Mouse (Mus musculus): ENCODE data around the gene Oat. TPM values are rescaled to one million over a fixed set of nuclear protein-coding genes. Genes with fewer than 3 reads are reported as not detected.

Gene Oat
- polyA plus RNA-seq, 1 experiment = 98.5 TPM

DNA sequence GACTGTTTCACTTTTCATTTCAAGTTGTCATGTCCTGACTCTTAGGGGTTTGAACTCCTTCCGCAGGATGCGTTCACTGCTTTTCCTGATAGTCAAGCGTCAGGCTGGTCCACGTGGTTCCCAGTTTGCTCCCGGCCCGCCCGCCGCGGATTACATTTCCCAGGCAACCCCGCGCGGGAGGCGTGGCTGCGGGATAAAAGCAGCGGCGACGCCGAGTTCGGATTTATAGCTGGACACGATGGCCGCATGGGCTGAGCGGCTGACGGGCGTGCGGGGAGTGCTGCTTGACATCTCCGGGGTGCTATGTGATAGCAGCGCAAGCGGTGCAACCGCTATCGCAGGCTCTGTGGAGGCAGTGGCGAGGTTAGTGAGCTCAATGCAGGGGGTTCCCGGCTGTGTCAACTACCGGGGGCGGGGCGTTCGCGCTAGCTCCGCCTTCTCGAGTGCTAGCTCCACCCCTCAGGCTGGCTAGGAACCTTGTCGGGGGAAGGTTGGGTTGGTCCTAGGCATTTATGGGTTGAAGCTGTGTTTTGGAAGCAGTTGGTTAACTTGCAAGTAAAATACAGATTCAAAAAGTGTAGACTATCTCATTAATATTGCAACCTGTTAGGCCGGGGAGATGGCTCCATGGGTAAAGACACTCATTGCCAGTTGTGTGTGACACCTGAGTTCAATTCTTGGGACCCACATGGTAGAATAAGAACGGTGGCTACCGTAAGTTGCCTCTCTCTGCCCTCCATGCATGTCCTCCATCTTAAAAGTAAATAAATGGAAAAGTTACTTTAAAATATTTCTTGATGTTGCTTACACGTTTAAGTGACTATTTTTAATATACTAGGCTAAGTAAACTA lies 34.5 kb upstream of the Oat start, which contains the start of gene Lhpp:
Lhpp (plus strand) TSS at position 171 of the 851 bp plus-strand sequence.
- no peak within 1 kb of the TSS for H3K27ac ChIP-seq (ENCODE audit: insufficient read depth, low read length)
- H3K4me3 ChIP-seq (replicated peaks; ENCODE audit: insufficient read depth, low read depth, low read length) = peak within 1 kb of the TSS; percentile 57
- WGBS = 9% methylated on average over 44 of the region's 44 CpGs
- no peaks in the 10 kb centered on the region; the same call in 1 of the 2 replicates for H3K27me3 ChIP-seq (ENCODE audit: control insufficient read depth, insufficient read depth, low read length)
- H3K4me1 ChIP-seq (ENCODE audit: control insufficient read depth, insufficient read depth, low read length) = no peaks in the 10 kb centered on the region
- DNase-seq = peak; percentile 59 to 62
- TF ChIP-seq POLR2A (IDR thresholded peaks at IDR 0.05; ENCODE audit: borderline replicate concordance, insufficient read depth, low read length) (no peak), CTCF (IDR thresholded peaks at IDR 0.05; ENCODE audit: borderline replicate concordance, insufficient read depth, low read depth, low read length) (no peak)

DNA sequence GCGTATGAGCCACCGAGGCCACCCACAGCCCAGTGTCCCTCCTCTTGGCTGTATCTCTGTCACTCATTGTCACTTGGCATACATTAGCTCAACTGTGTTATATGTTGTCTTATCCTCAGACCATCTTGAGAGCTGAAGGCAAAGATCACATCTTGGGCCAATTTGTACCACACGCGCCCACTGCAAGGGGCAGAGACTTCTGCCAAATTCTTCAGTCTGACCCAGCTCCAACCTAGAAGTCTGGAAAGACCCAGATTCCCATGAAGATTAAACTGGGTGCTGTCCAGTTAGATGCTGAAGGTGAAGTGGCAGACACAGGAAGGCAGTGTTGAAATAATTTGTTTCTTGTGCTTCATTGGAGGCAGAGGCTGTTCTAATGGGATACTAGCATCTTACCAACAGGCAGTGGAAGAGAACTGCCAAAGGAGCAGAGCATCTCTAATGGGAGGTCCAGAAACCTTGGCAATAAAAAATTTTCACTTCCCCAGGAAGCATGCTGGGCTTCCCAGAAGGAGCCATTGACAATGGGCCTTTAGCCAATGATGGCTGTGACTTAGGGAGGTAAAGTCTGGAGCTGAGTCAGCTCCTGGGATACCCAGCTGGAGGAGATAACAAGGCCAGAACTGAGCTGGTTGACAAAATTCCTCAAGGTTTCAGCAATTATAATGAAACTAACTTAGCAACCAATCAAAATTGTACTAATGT lies 32.3 kb upstream of the Oat start:
- Histone ChIP-seq H3K27me3 (ENCODE audit: control insufficient read depth, insufficient read depth, low read length) (no peaks in the 10 kb centered on the region; the same call in 1 of the 2 replicates), H3K4me3 (replicated peaks; ENCODE audit: insufficient read depth, low read depth, low read length) (no peak overlapping the region), H3K4me1 (ENCODE audit: control insufficient read depth, insufficient read depth, low read length) (no peaks in the 10 kb centered on the region), H3K27ac (ENCODE audit: insufficient read depth, low read length) (no peak overlapping the region)
- 28% methylated on average over 4 of the region's 4 CpGs for WGBS
- peak in 1 of 2 experiments; percentile 36 for DNase-seq
- TF ChIP-seq POLR2A (IDR thresholded peaks at IDR 0.05; ENCODE audit: borderline replicate concordance, insufficient read depth, low read length) (no peak), CTCF (IDR thresholded peaks at IDR 0.05; ENCODE audit: borderline replicate concordance, insufficient read depth, low read depth, low read length) (no peak)

DNA sequence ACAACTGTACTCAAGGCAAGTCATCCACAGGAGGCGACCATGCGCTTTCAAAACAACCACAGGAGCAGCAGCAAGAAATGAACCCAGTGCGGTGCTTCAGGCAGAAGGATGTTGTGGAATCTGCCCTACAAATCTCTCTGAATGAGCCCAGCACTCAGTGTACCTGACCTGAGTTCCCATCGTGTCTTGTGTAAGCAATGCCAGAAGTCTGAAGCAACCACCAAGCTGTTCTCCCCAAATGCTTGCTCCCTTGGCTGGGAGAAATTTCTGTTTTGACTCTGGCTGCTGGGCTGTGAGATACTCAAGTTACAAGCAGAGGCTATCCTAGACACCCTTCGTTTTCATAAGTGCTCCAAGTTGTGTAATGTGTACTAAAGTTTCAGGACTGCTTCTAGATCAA lies 29.5 kb upstream of the Oat start:
- 64% methylated on average over 5 of the region's 5 CpGs for WGBS
- Histone ChIP-seq H3K27ac (ENCODE audit: insufficient read depth, low read length) (no peak overlapping the region), H3K4me3 (replicated peaks; ENCODE audit: insufficient read depth, low read depth, low read length) (no peak overlapping the region), H3K4me1 (ENCODE audit: control insufficient read depth, insufficient read depth, low read length) (no peaks in the 10 kb centered on the region), H3K27me3 (ENCODE audit: control insufficient read depth, insufficient read depth, low read length) (no peaks in the 10 kb centered on the region; the same call in 1 of the 2 replicates)
- DNase-seq = no peak
- TF ChIP-seq CTCF (IDR thresholded peaks at IDR 0.05; ENCODE audit: borderline replicate concordance, insufficient read depth, low read depth, low read length) = no peak
- no peak for TF ChIP-seq POLR2A (IDR thresholded peaks at IDR 0.05; ENCODE audit: borderline replicate concordance, insufficient read depth, low read length)

DNA sequence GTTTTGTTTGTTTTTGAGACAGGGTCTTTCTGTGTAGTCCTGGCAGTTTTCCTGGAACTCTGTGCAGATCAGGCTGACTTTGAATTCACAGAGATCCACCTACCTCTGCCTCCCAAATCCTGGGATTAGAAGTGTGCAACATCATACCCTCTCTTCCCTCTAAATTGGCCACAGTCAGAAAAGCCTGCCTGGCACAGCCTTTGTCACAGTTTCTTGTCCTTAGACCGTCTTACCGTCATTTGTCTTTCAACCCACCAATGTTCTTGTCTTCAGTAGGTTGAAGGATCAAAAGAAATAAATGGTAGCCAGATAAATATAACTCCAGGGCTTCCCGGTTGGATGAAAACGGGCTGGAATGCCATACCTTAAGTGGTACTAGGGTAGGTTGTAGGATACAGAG lies 28.5 kb upstream of the Oat start:
- TF ChIP-seq POLR2A (IDR thresholded peaks at IDR 0.05; ENCODE audit: borderline replicate concordance, insufficient read depth, low read length) (no peak), CTCF (IDR thresholded peaks at IDR 0.05; ENCODE audit: borderline replicate concordance, insufficient read depth, low read depth, low read length) (no peak)
- H3K27ac ChIP-seq (ENCODE audit: insufficient read depth, low read length) = no peak overlapping the region
- 0 out of 2 replicates have a peak, but pooled peaks cover 2% of the 10 kb centered on the region for H3K4me1 ChIP-seq (ENCODE audit: control insufficient read depth, insufficient read depth, low read length)
- DNase-seq = no peak
- peaks cover 1% of the 10 kb centered on the region; the same call in 1 of the 2 replicates for H3K27me3 ChIP-seq (ENCODE audit: control insufficient read depth, insufficient read depth, low read length)
- no peak overlapping the region for H3K4me3 ChIP-seq (replicated peaks; ENCODE audit: insufficient read depth, low read depth, low read length)
- 86% methylated on average over 4 of the region's 4 CpGs for WGBS

DNA sequence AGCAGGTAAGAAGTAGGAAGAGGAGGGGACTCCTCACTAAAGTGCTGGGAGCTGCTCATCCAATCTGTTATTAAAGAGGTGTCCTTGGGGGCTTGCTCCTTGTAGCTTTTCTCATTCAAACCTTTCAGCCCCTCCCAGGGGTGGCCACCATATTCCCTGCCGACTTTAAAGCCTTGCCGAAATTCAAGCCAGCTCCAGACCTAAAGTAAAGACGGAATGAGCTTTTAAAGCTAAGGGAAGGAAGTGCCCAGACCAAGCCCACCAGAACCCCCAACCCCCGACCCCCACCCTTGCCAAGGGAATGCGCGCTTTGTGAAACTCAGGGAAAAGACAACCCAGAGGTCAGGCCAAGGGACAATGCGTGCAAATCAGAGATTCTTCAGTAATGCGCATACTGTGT lies 24.7 kb upstream of the Oat start:
- Histone ChIP-seq H3K27me3 (ENCODE audit: control insufficient read depth, insufficient read depth, low read length) (peaks cover 9% of the 10 kb centered on the region; the same call in 1 of the 2 replicates), H3K27ac (ENCODE audit: insufficient read depth, low read length) (no peak overlapping the region), H3K4me3 (replicated peaks; ENCODE audit: insufficient read depth, low read depth, low read length) (no peak overlapping the region), H3K4me1 (ENCODE audit: control insufficient read depth, insufficient read depth, low read length) (0 out of 2 replicates have a peak, but pooled peaks cover 7% of the 10 kb centered on the region)
- TF ChIP-seq CTCF (IDR thresholded peaks at IDR 0.05; ENCODE audit: borderline replicate concordance, insufficient read depth, low read depth, low read length) = no peak
- no peak for TF ChIP-seq POLR2A (IDR thresholded peaks at IDR 0.05; ENCODE audit: borderline replicate concordance, insufficient read depth, low read length)
- 44% methylated on average over 8 of the region's 8 CpGs for WGBS
- no peak for DNase-seq

DNA sequence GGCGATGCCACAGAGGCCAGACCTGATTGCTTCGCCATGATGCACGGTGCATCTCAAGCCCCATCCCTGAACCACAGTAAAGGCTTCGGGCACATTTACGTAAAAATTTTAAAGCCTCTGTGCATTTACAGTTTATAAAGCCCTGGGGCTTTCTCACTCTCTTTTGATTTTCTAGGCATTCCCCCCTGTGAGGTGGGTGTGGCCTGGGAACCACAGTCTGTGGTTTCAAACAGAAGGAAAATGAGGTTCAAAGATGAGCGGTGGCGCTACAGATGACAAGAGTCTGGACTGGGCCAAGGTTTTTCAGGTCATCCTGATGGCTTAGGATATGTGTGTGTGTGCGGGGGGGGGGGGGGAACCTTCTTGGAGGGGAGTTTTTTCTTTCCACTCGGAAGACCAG lies 23.8 kb upstream of the Oat start:
- no peak for DNase-seq
- Histone ChIP-seq H3K27me3 (ENCODE audit: control insufficient read depth, insufficient read depth, low read length) (peaks cover 9% of the 10 kb centered on the region; the same call in 1 of the 2 replicates), H3K4me1 (ENCODE audit: control insufficient read depth, insufficient read depth, low read length) (0 out of 2 replicates have a peak, but pooled peaks cover 7% of the 10 kb centered on the region), H3K27ac (ENCODE audit: insufficient read depth, low read length) (no peak overlapping the region), H3K4me3 (replicated peaks; ENCODE audit: insufficient read depth, low read depth, low read length) (peak overlapping the region; percentile 22)
- 8% methylated on average over 9 of the region's 9 CpGs for WGBS
- TF ChIP-seq POLR2A (IDR thresholded peaks at IDR 0.05; ENCODE audit: borderline replicate concordance, insufficient read depth, low read length) (no peak), CTCF (IDR thresholded peaks at IDR 0.05; ENCODE audit: borderline replicate concordance, insufficient read depth, low read depth, low read length) (no peak)

DNA sequence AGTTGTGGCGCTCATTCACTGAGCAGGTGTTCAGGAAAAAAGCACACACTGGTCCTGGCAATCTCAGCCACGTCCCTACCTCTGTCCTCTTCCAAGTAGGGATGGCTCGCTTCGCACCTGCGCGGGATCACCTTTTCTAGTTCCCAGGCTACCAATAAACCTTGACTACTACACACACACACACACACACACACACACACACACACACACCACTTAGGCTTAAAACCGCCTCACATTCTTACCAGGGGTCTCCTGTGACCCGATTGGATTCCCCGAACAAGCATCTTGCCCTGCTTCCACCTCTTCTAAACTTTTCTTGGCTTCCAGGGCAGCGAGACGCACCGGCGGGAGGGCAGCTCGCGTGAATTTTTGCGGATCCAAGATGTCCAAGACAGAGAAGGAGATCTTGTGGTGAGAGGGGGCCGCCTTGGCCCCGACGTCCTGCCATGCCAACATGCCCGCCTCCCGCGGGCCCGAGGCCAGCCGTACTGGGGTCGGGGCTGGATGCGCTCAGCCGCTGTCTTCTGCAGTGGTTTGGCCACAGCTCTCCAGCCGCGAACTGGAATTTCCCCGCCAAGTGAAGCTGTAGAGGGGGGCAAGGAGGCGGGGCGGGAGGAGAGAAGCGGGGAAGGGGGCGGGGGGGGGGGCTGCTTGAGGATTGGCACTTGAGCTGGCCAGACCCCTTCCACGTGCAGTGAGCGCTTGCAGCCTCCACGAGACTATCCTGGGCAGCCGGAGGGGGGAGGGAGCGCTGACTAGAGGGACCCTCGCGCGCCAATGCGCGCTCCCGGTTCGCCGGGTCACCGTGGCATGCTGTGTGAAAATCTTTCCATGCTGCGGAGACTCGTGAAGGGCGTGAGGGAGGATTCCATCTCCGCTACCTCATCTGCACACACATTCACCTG lies 23.1 kb upstream of the Oat start, which contains the start of gene Nkx1-2:
Nkx1-2 (minus strand) TSS at position 567 of the 905 bp plus-strand sequence.
- no peak within 1 kb of the TSS for H3K27ac ChIP-seq (ENCODE audit: insufficient read depth, low read length)
- 2% methylated on average over 47 of the region's 52 CpGs for WGBS
- H3K4me1 ChIP-seq (ENCODE audit: control insufficient read depth, insufficient read depth, low read length) = 0 out of 2 replicates have a peak, but pooled peaks cover 7% of the 10 kb centered on the region
- DNase-seq = no peak
- H3K27me3 ChIP-seq (ENCODE audit: control insufficient read depth, insufficient read depth, low read length) = peaks cover 9% of the 10 kb centered on the region; the same call in 1 of the 2 replicates
- TF ChIP-seq POLR2A (IDR thresholded peaks at IDR 0.05; ENCODE audit: borderline replicate concordance, insufficient read depth, low read length) = no peak
- no peak for TF ChIP-seq CTCF (IDR thresholded peaks at IDR 0.05; ENCODE audit: borderline replicate concordance, insufficient read depth, low read depth, low read length)
- peak within 1 kb of the TSS; percentile 22 for H3K4me3 ChIP-seq (replicated peaks; ENCODE audit: insufficient read depth, low read depth, low read length)

Data from cerebellum, adult 2 months (tissue).